Mouse (Mus musculus) ES-E14 (cell line): ENCODE results near the gene Fsd1. TPM values are rescaled to one million over a fixed set of nuclear protein-coding genes. Genes with fewer than 3 reads are reported as not detected.
"Not testable (repeated sequence)": the region's sequence is repeated elsewhere in the genome, so short reads cannot be mapped to it uniquely, and the experiment has no call there.

Source experiments
- DNase-seq: peaks from one replicate; pipeline ENCODE4 v3.0.0-alpha.2; 2013; ENCODE audit warnings: low read depth, low spot score
- H3K27ac ChIP-seq: 2 replicates; pipeline ENCODE4 v1.5.1; 2012; ENCODE audit warnings: low read depth, mild to moderate bottlenecking, low read length, moderate library complexity, mixed read lengths; ENCODE audit not compliant: poor library complexity, insufficient read depth, severe bottlenecking
- H3K36me3 ChIP-seq: 2 replicates; pipeline ENCODE4 v1.6.1; 2012; ENCODE audit warnings: mild to moderate bottlenecking, low read length, moderate library complexity, mixed read lengths; ENCODE audit not compliant: control insufficient read depth, poor library complexity, insufficient read depth, severe bottlenecking
- H3K4me1 ChIP-seq, 2 experiments: fragments of 150-350 bp in 1 of 2; sonication (generic) in 1 of 2; 2 replicates each; pipeline ENCODE4 v1.6.1; 2012; ENCODE audit warnings: low read length in 2 of 2, mild to moderate bottlenecking in 1 of 2, mixed read lengths in 1 of 2; ENCODE audit not compliant: control insufficient read depth in 2 of 2, insufficient read depth in 2 of 2, poor library complexity in 1 of 2
- H3K4me3 ChIP-seq, 2 experiments: fragments of 150-350 bp in 1 of 2; sonication (generic) in 1 of 2; 2 replicates each; pipeline ENCODE4 v1.5.1; 2012; ENCODE audit warnings: low read length in 2 of 2, low read depth in 1 of 2, mild to moderate bottlenecking in 1 of 2, mixed read lengths in 1 of 2; ENCODE audit not compliant: insufficient read depth in 1 of 2, poor library complexity in 1 of 2, severe bottlenecking in 1 of 2
- H3K9ac ChIP-seq: 2 replicates; pipeline ENCODE4 v1.6.1; 2012; ENCODE audit warnings: low read depth, mild to moderate bottlenecking, low read length, mixed read lengths; ENCODE audit not compliant: poor library complexity, insufficient read depth, severe bottlenecking
- H3K9me3 ChIP-seq: fragments of 150-350 bp; sonication (generic); 2 replicates; pipeline ENCODE4 v1.6.1; 2012; ENCODE audit warnings: low read depth, mild to moderate bottlenecking, low read length; ENCODE audit not compliant: control insufficient read depth, insufficient read depth
- CHD2 ChIP-seq: IDR thresholded peaks from 2 replicates; pipeline ENCODE4 v1.6.1; 2014; ENCODE audit warnings: mild to moderate bottlenecking, low read depth, low read length, inconsistent platforms
- HCFC1 ChIP-seq: IDR thresholded peaks from 2 replicates; pipeline ENCODE4 v1.6.1; 2012; ENCODE audit warnings: low read length, inconsistent platforms, borderline replicate concordance; ENCODE audit not compliant: insufficient read depth
- MAFK ChIP-seq: IDR thresholded peaks from 2 replicates; pipeline ENCODE4 v1.6.1; 2014; ENCODE audit warnings: mild to moderate bottlenecking, low read depth, low read length, inconsistent platforms; ENCODE audit not compliant: insufficient read depth
- ZC3H11A ChIP-seq: IDR thresholded peaks from 2 replicates; pipeline ENCODE4 v1.6.1; 2012; ENCODE audit warnings: low read depth, mild to moderate bottlenecking, inconsistent platforms, low read length, borderline replicate concordance
- ZNF384 ChIP-seq: IDR thresholded peaks from 2 replicates; pipeline ENCODE4 v1.6.1; 2012; ENCODE audit warnings: low read depth, low read length, inconsistent platforms
- in situ Hi-C, 2 experiments: fragments of 600-800 bp; cut with MboI; formaldehyde crosslinking; loops; one replicate each; pipeline ENCODE4 v1.15.1; 2025; ENCODE audit warnings: low sequenced_read_pairs in 2 of 2, inconsistent platforms in 1 of 2; ENCODE audit not compliant: unreplicated experiment in 2 of 2
- total RNA-seq: library from RNA; depleted of rRNA; stranded (reverse); fragments of 300-350 nt; gene quantifications from 2 replicates; pipeline ENCODE4 v1.2.3, GENCODE M21; 2012; rRNA removed

Fsd1 gene
- total RNA-seq: 24.2 and 50.7 TPM in 2 replicates

GRCm38 (mm10) chr17:55986030-55986961, at the start of gene Fsd1:
TSS of gene Fsd1 (plus strand) at chr17:55986509.
- DNase-seq: no peak
- Histone ChIP-seq H3K9ac (peak within 1 kb of the TSS; percentile 47), H3K4me3 (peak within 1 kb of the TSS; percentile 67 to 84), H3K27ac (no peak within 1 kb of the TSS), H3K4me1 (no peaks in the 10 kb centered on the region; a peak in 1 of 4 replicates), H3K9me3 (no peaks in the 10 kb centered on the region), H3K36me3 (no peaks in the 10 kb centered on the region; the same call in 1 of the 2 replicates)
- in situ Hi-C loops: no loop called here
- no peak for TF ChIP-seq CHD2
- peak; percentile 88 for TF ChIP-seq HCFC1

GRCm38 (mm10) chr17:55944387-55944865, 41.9 kb upstream of the Fsd1 start:
- H3K36me3 ChIP-seq, H3K9me3 ChIP-seq, H3K4me1 ChIP-seq, DNase-seq, in situ Hi-C loops: not testable (repeated sequence)
- Histone ChIP-seq H3K27ac (peak overlapping the region; percentile 76; the same call in 1 of the 2 replicates), H3K9ac (peak overlapping the region; percentile 67), H3K4me3 (peak overlapping the region; percentile 77 to 97)
- 0 out of 2 replicates have a peak, but pooled peaks have one; percentile 3 for TF ChIP-seq MAFK

DNA sequence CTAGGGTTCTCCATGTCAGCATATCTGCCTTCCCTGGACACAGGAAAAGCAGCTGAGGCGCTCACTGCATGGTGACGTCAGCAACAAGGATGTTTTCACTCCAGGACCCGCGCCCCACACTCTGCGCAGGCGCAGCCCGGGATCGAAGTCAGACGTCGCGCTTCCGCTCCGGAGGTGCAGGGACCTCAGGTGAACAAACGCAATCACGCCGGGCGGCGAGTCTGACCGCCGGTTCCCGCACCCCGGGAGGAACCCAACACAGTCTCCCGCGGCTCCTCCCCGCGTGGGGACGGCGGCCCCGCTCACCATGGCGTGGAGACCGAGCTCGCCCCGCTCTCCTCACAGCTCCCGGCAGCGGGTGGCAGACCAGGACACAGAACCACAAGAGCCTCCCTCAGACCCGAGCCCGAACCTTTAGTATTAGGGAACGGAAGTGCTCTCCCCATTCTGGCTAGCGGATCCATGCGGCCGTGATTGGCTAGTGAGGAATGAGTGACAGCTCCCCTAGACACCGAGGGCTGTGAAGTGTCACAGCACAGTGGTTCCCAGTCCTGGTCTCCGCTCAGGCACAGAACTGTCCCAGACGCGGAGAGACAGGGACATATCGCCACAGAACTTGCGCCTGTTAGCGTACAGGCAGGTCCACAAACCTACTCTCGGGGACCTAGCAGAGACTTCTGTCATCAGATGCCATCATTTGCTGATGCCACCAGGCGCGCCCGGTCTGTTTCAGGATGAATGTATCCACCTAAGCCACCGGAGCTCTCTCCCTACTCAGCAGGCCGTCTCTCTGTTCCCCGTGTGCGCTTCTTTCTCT, 41.2 kb upstream of the Fsd1 start:
- H3K4me3 ChIP-seq: peak overlapping the region; percentile 84 to 97
- H3K9ac ChIP-seq: peak overlapping the region; percentile 94
- TF ChIP-seq CHD2: peak; percentile 52; the same call in 1 of the 2 replicates
- H3K4me1 ChIP-seq, H3K36me3 ChIP-seq, in situ Hi-C loops, H3K9me3 ChIP-seq: not testable (repeated sequence)
- DNase-seq: peak; percentile 60
- H3K27ac ChIP-seq: peak overlapping the region; percentile 90

- H3K27ac ChIP-seq: no peak overlapping the region
- H3K36me3 ChIP-seq: no peaks in the 10 kb centered on the region
- H3K4me3 ChIP-seq: peak overlapping the region; percentile 84 to 97
- H3K9ac ChIP-seq: peak overlapping the region; percentile 71; the same call in 1 of the 2 replicates
- no peak for TF ChIP-seq ZNF384
- TF ChIP-seq HCFC1: no peak
- no peak for TF ChIP-seq MAFK
- no peak for TF ChIP-seq CHD2
- no peak for TF ChIP-seq ZC3H11A
- H3K4me1 ChIP-seq: peaks cover 0 to 4% of the 10 kb centered on the region in 2 experiments; a peak in 1 of 4 replicates
- no peak for DNase-seq
- H3K9me3 ChIP-seq: no peaks in the 10 kb centered on the region
- in situ Hi-C loops: no loop called here
Measured at GRCm38 (mm10) chr17:55945696-55946095, 40.6 kb upstream of the Fsd1 start.
